Mouse (Mus musculus): ENCODE measurements around the gene Insr. TPM values are rescaled to one million over a fixed set of nuclear protein-coding genes. Genes with fewer than 3 reads are reported as not detected.
"Not testable (repeated sequence)": the region's sequence is repeated elsewhere in the genome, so short reads cannot be mapped to it uniquely, and the experiment has no call there.

The Insr gene
- polyA plus RNA-seq (2012; rRNA removed) = 16.8 and 25.1 TPM in 2 replicates

- DNase-seq (ENCODE audit: low read depth) = peak; percentile 96
- TF ChIP-seq POLR2A (IDR thresholded peaks at IDR 0.05; ENCODE audit: borderline replicate concordance, extremely low read depth, insufficient read depth, insufficient read length, poor library complexity, severe bottlenecking) (peak; percentile 63; the same call in 1 of the 2 replicates), CTCF (IDR thresholded peaks at IDR 0.05; ENCODE audit: borderline replicate concordance, extremely low read depth, insufficient read depth, insufficient read length) (no peak)
These were observed at the start of gene Insr for GRCm38 (mm10) chr8:3278934-3279720. Gene Insr (minus strand): TSS chr8:3279617.

GRCm38 (mm10) chr8:3327538-3328245, 48.3 kb upstream of the Insr start:
- no peak for DNase-seq (ENCODE audit: low read depth)
- TF ChIP-seq CTCF (IDR thresholded peaks at IDR 0.05; ENCODE audit: borderline replicate concordance, extremely low read depth, insufficient read depth, insufficient read length) = no peak
- no peak for TF ChIP-seq POLR2A (IDR thresholded peaks at IDR 0.05; ENCODE audit: borderline replicate concordance, extremely low read depth, insufficient read depth, insufficient read length, poor library complexity, severe bottlenecking)

- no peak for DNase-seq (ENCODE audit: low read depth)
- no peak for TF ChIP-seq POLR2A (IDR thresholded peaks at IDR 0.05; ENCODE audit: borderline replicate concordance, extremely low read depth, insufficient read depth, insufficient read length, poor library complexity, severe bottlenecking)
- TF ChIP-seq CTCF (IDR thresholded peaks at IDR 0.05; ENCODE audit: borderline replicate concordance, extremely low read depth, insufficient read depth, insufficient read length) = no peak
These were observed 47.6 kb upstream of the Insr start for GRCm38 (mm10) chr8:3327056-3327455.

- DNase-seq (ENCODE audit: low read depth) = no peak
- TF ChIP-seq POLR2A (IDR thresholded peaks at IDR 0.05; ENCODE audit: borderline replicate concordance, extremely low read depth, insufficient read depth, insufficient read length, poor library complexity, severe bottlenecking) (no peak), CTCF (IDR thresholded peaks at IDR 0.05; ENCODE audit: borderline replicate concordance, extremely low read depth, insufficient read depth, insufficient read length) (no peak)
These were observed 44.8 kb upstream of the Insr start for GRCm38 (mm10) chr8:3324253-3324652.

- DNase-seq (ENCODE audit: low read depth) = not testable (repeated sequence)
These were observed 39.9 kb upstream of the Insr start for GRCm38 (mm10) chr8:3319267-3319666.

GRCm38 (mm10) chr8:3316585-3316984, 37.2 kb upstream of the Insr start:
- TF ChIP-seq CTCF (IDR thresholded peaks at IDR 0.05; ENCODE audit: borderline replicate concordance, extremely low read depth, insufficient read depth, insufficient read length) = no peak
- no peak for TF ChIP-seq POLR2A (IDR thresholded peaks at IDR 0.05; ENCODE audit: borderline replicate concordance, extremely low read depth, insufficient read depth, insufficient read length, poor library complexity, severe bottlenecking)
- no peak for DNase-seq (ENCODE audit: low read depth)

- TF ChIP-seq CTCF (IDR thresholded peaks at IDR 0.05; ENCODE audit: borderline replicate concordance, extremely low read depth, insufficient read depth, insufficient read length) (no peak), POLR2A (IDR thresholded peaks at IDR 0.05; ENCODE audit: borderline replicate concordance, extremely low read depth, insufficient read depth, insufficient read length, poor library complexity, severe bottlenecking) (no peak)
These were observed 34.9 kb upstream of the Insr start for GRCm38 (mm10) chr8:3314345-3314744.

GRCm38 (mm10) chr8:3313843-3314242, 34.4 kb upstream of the Insr start:
- no peak for DNase-seq (ENCODE audit: low read depth)
- TF ChIP-seq POLR2A (IDR thresholded peaks at IDR 0.05; ENCODE audit: borderline replicate concordance, extremely low read depth, insufficient read depth, insufficient read length, poor library complexity, severe bottlenecking) (no peak), CTCF (IDR thresholded peaks at IDR 0.05; ENCODE audit: borderline replicate concordance, extremely low read depth, insufficient read depth, insufficient read length) (no peak)

More at GRCm38 (mm10) chr8:3314345-3314744, 34.9 kb upstream of the Insr start:
- DNase-seq (ENCODE audit: low read depth) = no peak

- not testable (repeated sequence) for DNase-seq (ENCODE audit: low read depth)
These were observed 34.0 kb upstream of the Insr start for GRCm38 (mm10) chr8:3313417-3313816.

- TF ChIP-seq CTCF (IDR thresholded peaks at IDR 0.05; ENCODE audit: borderline replicate concordance, extremely low read depth, insufficient read depth, insufficient read length) (no peak), POLR2A (IDR thresholded peaks at IDR 0.05; ENCODE audit: borderline replicate concordance, extremely low read depth, insufficient read depth, insufficient read length, poor library complexity, severe bottlenecking) (no peak)
- DNase-seq (ENCODE audit: low read depth) = no peak
These were observed 32.1 kb upstream of the Insr start for GRCm38 (mm10) chr8:3311482-3311881.

GRCm38 (mm10) chr8:3309636-3310035, 30.2 kb upstream of the Insr start:
- TF ChIP-seq CTCF (IDR thresholded peaks at IDR 0.05; ENCODE audit: borderline replicate concordance, extremely low read depth, insufficient read depth, insufficient read length) (no peak), POLR2A (IDR thresholded peaks at IDR 0.05; ENCODE audit: borderline replicate concordance, extremely low read depth, insufficient read depth, insufficient read length, poor library complexity, severe bottlenecking) (no peak)
- no peak for DNase-seq (ENCODE audit: low read depth)

GRCm38 (mm10) chr8:3308205-3308800, 28.9 kb upstream of the Insr start:
- DNase-seq (ENCODE audit: low read depth) = not testable (repeated sequence)

All from brain, embryonic 14.5 days (tissue).